Mouse (Mus musculus): ENCODE measurements at regions not wholly inside any gene's neighbourhood (a gene's known extent, or its start where the extent isn't known, plus 50 kb on each side); places are given as distances from the start of the nearest gene placed in this dataset.

GRCm38 (mm10) chr9:43929312-43930036 lies 113.7 kb upstream of the Thy1 start:
- DNase-seq (ENCODE audit: low spot score in 2 of 2) = no peak

- no peak for DNase-seq (ENCODE audit: low spot score in 2 of 2)
Measured at GRCm38 (mm10) chr9:43930037-43930404, 113.2 kb upstream of the Thy1 start.

- DNase-seq (ENCODE audit: low spot score in 2 of 2) = no peak
Measured at GRCm38 (mm10) chr9:43930476-43930875, 112.7 kb upstream of the Thy1 start.

- no peak for DNase-seq (ENCODE audit: low spot score in 2 of 2)
Measured at GRCm38 (mm10) chr9:43934012-43934690, 109.0 kb upstream of the Thy1 start.

- DNase-seq (ENCODE audit: low spot score in 2 of 2) = no peak
Measured at GRCm38 (mm10) chr9:43934691-43935064, 108.5 kb upstream of the Thy1 start.

GRCm38 (mm10) chr9:43939336-43939735 lies 103.8 kb upstream of the Thy1 start:
- DNase-seq (ENCODE audit: low spot score in 2 of 2) = no peak

- DNase-seq (ENCODE audit: low spot score in 2 of 2) = no peak
Measured at GRCm38 (mm10) chr9:43942147-43942546, 101.0 kb upstream of the Thy1 start.

- DNase-seq (ENCODE audit: low spot score in 2 of 2) = no peak
Measured at GRCm38 (mm10) chr9:43943522-43943921, 99.7 kb upstream of the Thy1 start.

- no peak for DNase-seq (ENCODE audit: low spot score in 2 of 2)
Measured at GRCm38 (mm10) chr9:43944816-43945741, 98.1 kb upstream of the Thy1 start.

GRCm38 (mm10) chr9:43945997-43946649 lies 97.1 kb upstream of the Thy1 start:
- DNase-seq (ENCODE audit: low spot score in 2 of 2) = no peak

- DNase-seq (ENCODE audit: low spot score in 2 of 2) = no peak
Measured at GRCm38 (mm10) chr9:43947089-43947488, 96.1 kb upstream of the Thy1 start.

- DNase-seq (ENCODE audit: low spot score in 2 of 2) = no peak
Measured at GRCm38 (mm10) chr9:43947490-43948150, 95.6 kb upstream of the Thy1 start.

- peak in 1 of 2 experiments; percentile 36 for DNase-seq (ENCODE audit: low spot score in 2 of 2)
Measured at GRCm38 (mm10) chr9:43953128-43953527, 90.1 kb upstream of the Thy1 start.

GRCm38 (mm10) chr9:43959541-43959940 lies 83.6 kb upstream of the Thy1 start:
- DNase-seq (ENCODE audit: low spot score in 2 of 2) = no peak

- DNase-seq (ENCODE audit: low spot score in 2 of 2) = peak; percentile 36 to 57
Measured at GRCm38 (mm10) chr9:43961431-43961830, 81.8 kb upstream of the Thy1 start.

GRCm38 (mm10) chr9:43965171-43965570 lies 78.0 kb upstream of the Thy1 start:
- DNase-seq (ENCODE audit: low spot score in 2 of 2) = no peak

- DNase-seq (ENCODE audit: low spot score in 2 of 2) = no peak
Measured at GRCm38 (mm10) chr9:43965811-43966210, 77.4 kb upstream of the Thy1 start.

GRCm38 (mm10) chr9:43970043-43970795 lies 73.0 kb upstream of the Thy1 start:
- peak; percentile 20 to 65 for DNase-seq (ENCODE audit: low spot score in 2 of 2)

- no peak for DNase-seq (ENCODE audit: low spot score in 2 of 2)
Measured at GRCm38 (mm10) chr9:43970858-43971257, 72.3 kb upstream of the Thy1 start.

GRCm38 (mm10) chr9:43972290-43972689 lies 70.9 kb upstream of the Thy1 start:
- DNase-seq (ENCODE audit: low spot score in 2 of 2) = peak; percentile 74 to 76

Data from layer of hippocampus, postnatal 14 days (tissue).